8 mouse cellular contexts compared by ENCODE assay signal in genomic region chr11:96319071-96319902, GRCm38 (mm10). TPM values are rescaled to one million over a fixed set of nuclear protein-coding genes. Genes with fewer than 3 reads are reported as not detected.
DNase-seq lines count a peak whose midpoint lies in the region; ATAC-seq and TF ChIP-seq lines count a peak whose summit lies in the region.

No protein-coding gene starts in this region.

- intact Hi-C loops in left cerebral cortex, postnatal 10 days (cut with DNase I): no loop called here

- no peaks in the 10 kb centered on the region for H3K9me3 ChIP-seq in hindbrain, embryonic 10.5 days
- H3K9me3 ChIP-seq in limb, embryonic 12.5 days: no peaks in the 10 kb centered on the region

- no peak; the same call in 1 of the 2 replicates for ATAC-seq in limb, embryonic 12.5 days (ENCODE audit: insufficient number of reproducible peaks, insufficient read depth, low FRiP score, low TSS enrichment, low read depth)

- peaks cover 18% of the 10 kb centered on the region for H3K4me1 ChIP-seq in hindbrain, embryonic 10.5 days (replicated peaks)
- peaks cover 19% of the 10 kb centered on the region for H3K4me1 ChIP-seq in limb, embryonic 12.5 days (replicated peaks)
- peaks cover 5% of the 10 kb centered on the region; the same call in 1 of the 2 replicates for H3K4me1 ChIP-seq in small intestine, adult 2 months (ENCODE audit: control insufficient read depth, insufficient read depth, insufficient read length, low read length)

- DNase-seq in 3T3-L1 (ENCODE audit: low read depth, low spot score) (peak; percentile 52), ES-CJ7 (ENCODE audit: low read depth, low spot score) (peak; percentile 74)
- no peak for DNase-seq in hindbrain, embryonic 10.5 days (ENCODE audit: low spot score)
- DNase-seq in layer of hippocampus, adult 8-10 months (ENCODE audit: low spot score in 2 of 2): no peak
- DNase-seq in left cerebral cortex, adult 18-20 months (ENCODE audit: low spot score in 2 of 2): no peak
- DNase-seq in left cerebral cortex, postnatal 10 days (ENCODE audit: extremely low spot score in 1 of 2, low spot score in 2 of 2): no peak

- peak overlapping the region; percentile 48; the same call in 1 of the 2 replicates for H3K9ac ChIP-seq in limb, embryonic 12.5 days (replicated peaks)

- peaks cover 100% of the 10 kb centered on the region for H3K27me3 ChIP-seq in hindbrain, embryonic 10.5 days (ENCODE audit: insufficient read depth, poor library complexity, severe bottlenecking)
- H3K27me3 ChIP-seq in limb, embryonic 12.5 days: peaks cover 97% of the 10 kb centered on the region
- peaks cover 35% of the 10 kb centered on the region for H3K27me3 ChIP-seq in small intestine, adult 2 months (ENCODE audit: control insufficient read depth, insufficient read depth, low read length)

- under 1% methylated on average over 34 of the region's 34 CpGs for WGBS in hindbrain, embryonic 10.5 days
- under 1% methylated on average over 32 of the region's 34 CpGs for whole genome bisulfite sequencing in limb, embryonic 12.5 days
- 2% methylated on average over 30 of the region's 34 CpGs for WGBS in small intestine, adult 2 months

- no peak for TF ChIP-seq POLR2A in small intestine, adult 2 months (IDR thresholded peaks at IDR 0.05; ENCODE audit: low read depth, low read length)

- H3K36me3 ChIP-seq in hindbrain, embryonic 10.5 days: no peaks in the 10 kb centered on the region
- H3K36me3 ChIP-seq in limb, embryonic 12.5 days: no peaks in the 10 kb centered on the region
- H3K36me3 ChIP-seq in small intestine, adult 2 months (ENCODE audit: control insufficient read depth, insufficient read depth, low read length): peaks cover 2% of the 10 kb centered on the region; the same call in 1 of the 2 replicates

- peak overlapping the region; percentile 56 for H3K4me3 ChIP-seq in hindbrain, embryonic 10.5 days
- peak overlapping the region; percentile 42 for H3K4me3 ChIP-seq in limb, embryonic 12.5 days (replicated peaks)
- peak overlapping the region; percentile 70 for H3K4me3 ChIP-seq in small intestine, adult 2 months (ENCODE audit: low read depth, low read length)

- no peak for TF ChIP-seq CTCF in small intestine, adult 2 months (IDR thresholded peaks at IDR 0.05; ENCODE audit: extremely low read depth, insufficient read length, insufficient replicate concordance, low read depth, low read length)

- peak overlapping the region; percentile 65 for H3K4me2 ChIP-seq in limb, embryonic 12.5 days

- peak overlapping the region; percentile 81 for H3K27ac ChIP-seq in hindbrain, embryonic 10.5 days
- peak overlapping the region; percentile 70; the same call in 1 of the 2 replicates for H3K27ac ChIP-seq in limb, embryonic 12.5 days
- peak overlapping the region; percentile 72 for H3K27ac ChIP-seq in small intestine, adult 2 months (ENCODE audit: insufficient read depth, low read depth, low read length)

RNA-seq across cellular contexts. Expression of gene Hoxb4, which starts 1.2 kb away (rescaled TPM):
- polyA plus RNA-seq in hindbrain, embryonic 10.5 days (2016; fragmentation: Nextera tagmentation; extraction: Ambion mirVana): 0.47 and 3.1 TPM in 2 replicates
- polyA plus RNA-seq in limb, embryonic 12.5 days (2016; fragmentation: Nextera tagmentation; extraction: Ambion mirVana): 0.56 and 0.73 TPM in 2 replicates
- polyA plus RNA-seq in small intestine, adult 2 months (2012; rRNA removed): 1.4 and 2.9 TPM in 2 replicates
- total RNA-seq in layer of hippocampus, adult 8-10 months (2022): under 1 TPM in 1 of 4 experiments, not detected in 3; 0.13 TPM
- not detected for total RNA-seq in left cerebral cortex, adult 18-20 months (2021)
- total RNA-seq in left cerebral cortex, postnatal 10 days (2021): not detected

RNA-seq across cellular contexts. Expression of gene Hoxb3, which starts 3.8 kb away (rescaled TPM):
- 5.3 and 9.6 TPM in 2 replicates for polyA plus RNA-seq in hindbrain, embryonic 10.5 days (2016; fragmentation: Nextera tagmentation; extraction: Ambion mirVana)
- polyA plus RNA-seq in limb, embryonic 12.5 days (2016; fragmentation: Nextera tagmentation; extraction: Ambion mirVana): 0.55 and 0.68 TPM in 2 replicates
- polyA plus RNA-seq in small intestine, adult 2 months (2012; rRNA removed): 3.5 and 5.5 TPM in 2 replicates
- total RNA-seq in layer of hippocampus, adult 8-10 months (2022): not detected
- not detected for total RNA-seq in left cerebral cortex, adult 18-20 months (2021)
- not detected for total RNA-seq in left cerebral cortex, postnatal 10 days (2021)

RNA-seq across cellular contexts. Expression of gene Hoxb5, which starts 16.2 kb away (rescaled TPM):
- polyA plus RNA-seq in hindbrain, embryonic 10.5 days (2016; fragmentation: Nextera tagmentation; extraction: Ambion mirVana): 0.14 and 6.3 TPM in 2 replicates
- 0.83 and 2.1 TPM in 2 replicates for polyA plus RNA-seq in limb, embryonic 12.5 days (2016; fragmentation: Nextera tagmentation; extraction: Ambion mirVana)
- 1.8 and 3.2 TPM in 2 replicates for polyA plus RNA-seq in small intestine, adult 2 months (2012; rRNA removed)
- total RNA-seq in layer of hippocampus, adult 8-10 months (2022): not detected
- not detected for total RNA-seq in left cerebral cortex, adult 18-20 months (2021)
- total RNA-seq in left cerebral cortex, postnatal 10 days (2021): not detected

RNA-seq across cellular contexts. Expression of gene Hoxb6, which starts 27.0 kb away (rescaled TPM):
- polyA plus RNA-seq in hindbrain, embryonic 10.5 days (2016; fragmentation: Nextera tagmentation; extraction: Ambion mirVana): 0.31 TPM in 1 of 2 replicates, not detected in the other
- 1.0 and 1.1 TPM in 2 replicates for polyA plus RNA-seq in limb, embryonic 12.5 days (2016; fragmentation: Nextera tagmentation; extraction: Ambion mirVana)
- 1.0 and 8.3 TPM in 2 replicates for polyA plus RNA-seq in small intestine, adult 2 months (2012; rRNA removed)
- not detected for total RNA-seq in layer of hippocampus, adult 8-10 months (2022)
- not detected for total RNA-seq in left cerebral cortex, adult 18-20 months (2021)
- not detected for total RNA-seq in left cerebral cortex, postnatal 10 days (2021)

RNA-seq across cellular contexts. Expression of gene Hoxb2, which starts 31.0 kb away (rescaled TPM):
- 30.1 and 49.6 TPM in 2 replicates for polyA plus RNA-seq in hindbrain, embryonic 10.5 days (2016; fragmentation: Nextera tagmentation; extraction: Ambion mirVana)
- polyA plus RNA-seq in limb, embryonic 12.5 days (2016; fragmentation: Nextera tagmentation; extraction: Ambion mirVana): 5.1 and 6.0 TPM in 2 replicates
- 9.9 TPM in 2 replicates for polyA plus RNA-seq in small intestine, adult 2 months (2012; rRNA removed)
- not detected for total RNA-seq in layer of hippocampus, adult 8-10 months (2022)
- not detected for total RNA-seq in left cerebral cortex, adult 18-20 months (2021)
- total RNA-seq in left cerebral cortex, postnatal 10 days (2021): not detected

Comparison
In these comparisons a context has a peak if more than half of its experiments do, and no peak if none do; other contexts are left out.
1. DNase-seq: peak in 3T3-L1 (single experiment) and ES-CJ7 (single experiment); none in hindbrain, embryonic 10.5 days (single experiment), layer of hippocampus, adult 8-10 months (0 of 2), left cerebral cortex, adult 18-20 months (0 of 2) and left cerebral cortex, postnatal 10 days (0 of 2).
2. Peak in every context shown above with its lines, with median percentiles within 50 percentile points of each other: H3K27ac ChIP-seq and H3K4me3 ChIP-seq.